Mouse (Mus musculus) frontal cortex, postnatal 10 days (tissue): ENCODE data around the gene Iqck.
A peak's percentile ranks its signal among the peaks of the same experiment; 100 is the strongest.

Experiments used
- DNase-seq, 2 experiments: peaks; one replicate each; pipeline ENCODE4 v3.0.0; 2022; ENCODE audit warnings: low spot score in 2 of 2, mixed read lengths in 1 of 2

The Iqck gene

DNA sequence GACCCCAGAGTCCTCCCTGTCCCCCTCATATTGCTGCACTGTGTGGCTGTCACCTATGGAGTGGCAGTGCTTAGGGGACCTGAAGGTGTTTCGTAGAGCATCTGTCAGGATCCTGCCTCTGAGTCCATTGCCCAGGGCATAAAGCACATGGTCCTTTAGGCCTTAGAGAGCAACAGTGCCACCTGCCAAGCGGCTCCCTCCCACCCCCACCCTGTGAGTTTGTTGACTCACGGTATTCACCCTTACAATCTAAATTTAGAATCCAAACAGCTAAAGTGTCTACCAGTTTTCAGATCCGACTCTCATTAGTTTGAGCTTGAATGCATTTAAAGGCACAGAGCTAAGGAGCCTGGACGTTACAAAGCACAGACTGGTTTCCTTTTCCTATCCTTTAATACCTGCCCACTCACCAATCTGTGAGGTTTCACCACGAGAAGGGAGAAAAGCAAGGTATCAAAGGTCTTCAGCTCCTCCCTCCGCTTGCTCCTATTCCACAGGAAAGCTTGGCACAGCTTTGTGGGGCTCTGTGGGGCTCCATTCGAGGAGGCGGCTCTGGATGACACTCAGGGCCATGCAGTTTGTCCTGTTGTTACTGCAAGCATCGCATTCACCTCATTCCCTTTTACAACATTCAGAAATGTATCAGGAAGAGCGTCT is 98.2 kb downstream of the Iqck start:
- DNase-seq, result no peak

DNA sequence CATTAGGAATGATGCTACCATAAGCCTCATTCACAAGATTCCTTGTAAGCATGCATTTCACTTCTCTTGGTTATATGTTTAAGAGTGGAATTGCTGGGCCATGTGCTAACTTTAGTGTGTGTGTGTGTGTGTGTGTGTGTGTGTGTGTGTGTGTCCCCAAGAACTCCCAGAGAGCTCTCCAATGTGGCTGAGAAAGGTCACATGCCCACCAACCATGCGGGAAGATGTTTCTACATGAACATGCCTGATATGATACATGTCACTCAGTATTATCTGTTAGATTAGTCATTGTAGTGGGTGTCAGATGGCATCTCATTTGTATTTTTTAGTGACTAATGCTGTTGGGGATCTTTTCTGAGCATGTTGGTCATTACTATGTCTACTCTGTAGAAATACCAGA is 99.4 kb downstream of the Iqck start:
- DNase-seq, result no peak

DNA sequence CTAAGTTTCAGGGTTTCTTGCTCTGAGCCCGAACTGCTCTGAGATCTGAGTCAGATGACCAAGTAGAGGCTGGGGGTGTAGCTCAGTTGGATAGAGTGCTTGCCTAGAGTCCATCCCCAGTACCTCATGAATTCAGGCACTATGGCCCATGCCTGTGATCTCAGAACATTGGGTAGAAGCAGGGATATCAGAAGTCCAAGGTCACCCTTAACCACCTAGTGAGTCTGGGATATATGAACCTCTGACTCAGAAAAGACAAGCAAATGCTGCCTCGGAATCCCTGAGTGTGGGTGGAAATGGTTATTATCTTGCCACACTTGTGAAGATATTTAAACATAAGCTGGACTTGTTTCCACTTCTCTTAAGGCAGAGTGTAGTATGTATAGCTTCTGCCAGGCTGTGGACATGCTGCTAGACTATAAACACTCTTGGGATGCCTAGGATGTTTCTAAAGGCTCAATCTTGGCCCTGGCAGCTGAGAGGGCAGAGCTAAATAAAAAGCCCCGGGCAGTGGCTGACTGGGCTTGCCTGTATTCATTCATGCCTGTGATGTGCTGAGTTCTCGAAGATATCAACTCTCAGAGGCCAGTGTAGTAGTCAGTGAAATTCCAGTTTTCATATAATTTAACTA is 101.2 kb downstream of the Iqck start:
- DNase-seq, result no peak

DNA sequence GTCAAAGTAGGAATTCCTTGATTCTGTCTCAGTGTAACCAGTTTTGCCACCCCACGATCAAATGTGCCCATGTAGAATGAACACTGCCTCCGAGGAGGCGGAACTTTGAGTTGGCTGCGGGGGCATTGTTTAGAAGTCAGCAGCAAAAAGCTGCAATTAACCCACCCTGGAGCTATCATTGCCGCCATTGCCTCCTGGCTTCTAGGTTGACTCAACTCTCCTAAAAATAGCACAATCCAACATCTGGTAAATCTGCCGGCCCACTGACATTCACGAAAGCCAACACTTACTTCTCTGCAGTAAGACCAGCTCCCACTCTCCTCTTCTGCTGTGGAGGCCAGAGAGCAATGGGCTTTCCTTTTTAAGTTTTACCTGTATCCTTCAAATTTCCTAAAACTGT is 103.7 kb downstream of the Iqck start:
- DNase-seq, result no peak

DNA sequence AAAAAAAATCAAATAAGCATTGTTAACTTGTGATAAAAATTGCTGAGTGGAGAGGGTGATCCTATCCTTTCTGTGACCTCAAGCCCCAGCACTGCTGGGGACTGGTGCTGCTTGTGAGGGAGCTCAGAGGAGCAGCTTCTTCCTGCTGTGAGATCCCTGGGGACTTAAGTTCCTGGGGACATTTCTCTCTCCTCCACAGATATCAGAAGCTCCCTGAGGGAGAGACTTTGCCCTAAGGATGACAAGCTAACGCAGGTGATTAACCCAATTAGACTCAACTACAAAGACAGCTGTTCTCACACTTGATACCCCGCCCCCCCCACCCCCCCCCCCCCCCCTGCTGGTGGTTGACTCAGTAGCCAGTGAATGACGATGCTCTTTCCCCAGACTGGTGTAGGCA is 109.2 kb downstream of the Iqck start:
- DNase-seq, result no peak

DNA sequence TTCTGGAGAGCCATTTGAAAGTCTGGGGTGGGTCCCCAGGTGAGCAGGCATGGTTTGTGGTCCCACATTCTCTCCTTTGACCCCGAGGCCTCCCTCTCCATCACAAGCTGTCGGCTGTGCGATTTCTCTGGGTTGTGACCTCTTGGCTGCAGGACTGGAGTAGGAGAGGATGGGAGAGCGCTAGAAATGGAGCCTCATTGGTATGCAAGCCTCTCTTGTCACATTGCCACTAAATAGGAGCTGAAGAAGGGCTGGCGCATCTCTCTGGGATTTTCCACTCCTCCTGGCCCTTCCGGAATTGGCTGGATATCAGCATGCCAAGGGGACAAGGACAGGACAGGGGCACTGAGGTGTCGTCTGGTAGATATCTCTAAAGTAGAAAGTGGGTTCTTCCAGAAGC is 109.6 kb downstream of the Iqck start:
- no peak for DNase-seq

DNA sequence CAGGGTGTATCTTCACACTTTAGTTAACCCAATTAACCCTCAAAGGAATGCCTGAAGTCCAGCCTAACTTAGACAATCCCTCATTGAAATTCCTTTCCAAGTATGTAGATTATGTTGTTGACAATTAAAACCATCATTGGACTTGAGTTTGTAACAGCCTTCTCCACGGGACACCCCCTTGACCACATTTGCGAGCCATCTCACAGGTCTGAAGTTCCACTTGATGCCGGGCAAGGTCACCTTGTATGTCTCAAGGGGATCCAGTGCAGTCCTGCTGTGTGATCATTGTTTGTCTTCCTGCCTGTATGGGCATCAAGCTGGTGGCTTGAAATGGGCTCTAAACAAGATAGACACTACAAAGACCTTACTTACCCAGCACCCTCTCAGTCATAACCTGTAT is 113.3 kb downstream of the Iqck start:
- DNase-seq, result no peak

DNA sequence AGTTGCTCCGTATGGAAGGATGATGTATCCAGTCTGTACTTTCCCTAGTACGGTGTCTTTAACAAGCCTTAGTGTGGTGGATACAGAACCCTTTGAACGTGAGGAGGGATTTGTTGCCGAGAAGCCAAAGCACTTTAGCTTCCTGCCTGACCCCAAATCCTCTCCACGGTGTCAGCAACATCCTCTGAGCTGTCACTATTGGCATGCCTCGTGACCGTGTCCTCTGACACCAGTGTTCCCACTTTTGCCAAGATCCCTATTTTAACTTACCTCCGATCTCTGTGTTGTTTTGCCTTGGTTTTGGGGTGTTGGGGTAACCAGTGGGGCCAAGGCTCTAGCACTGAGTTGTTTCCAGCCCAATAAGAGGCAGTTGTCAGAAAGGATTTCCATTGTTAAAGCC is 115.9 kb downstream of the Iqck start:
- no peak for DNase-seq

DNA sequence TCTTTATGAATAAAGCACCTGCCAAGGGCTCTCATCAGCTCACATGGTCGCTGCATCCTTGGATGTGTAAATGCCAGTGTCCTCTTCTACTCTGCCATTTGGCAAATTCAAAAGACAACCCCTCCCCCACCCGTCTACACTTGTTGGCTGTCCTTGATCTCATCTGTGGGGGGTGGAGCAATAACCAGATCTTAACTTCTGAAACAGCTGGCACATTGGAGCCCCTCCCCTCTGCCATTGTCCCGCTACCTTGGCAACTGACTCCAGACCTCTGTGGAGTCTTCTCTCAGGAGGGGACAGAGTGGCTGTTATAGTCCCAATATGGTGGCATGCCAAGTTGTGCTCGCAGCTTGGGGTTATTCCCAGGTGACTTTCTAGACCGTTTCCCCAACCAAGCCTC is 116.8 kb downstream of the Iqck start:
- DNase-seq, result no peak

DNA sequence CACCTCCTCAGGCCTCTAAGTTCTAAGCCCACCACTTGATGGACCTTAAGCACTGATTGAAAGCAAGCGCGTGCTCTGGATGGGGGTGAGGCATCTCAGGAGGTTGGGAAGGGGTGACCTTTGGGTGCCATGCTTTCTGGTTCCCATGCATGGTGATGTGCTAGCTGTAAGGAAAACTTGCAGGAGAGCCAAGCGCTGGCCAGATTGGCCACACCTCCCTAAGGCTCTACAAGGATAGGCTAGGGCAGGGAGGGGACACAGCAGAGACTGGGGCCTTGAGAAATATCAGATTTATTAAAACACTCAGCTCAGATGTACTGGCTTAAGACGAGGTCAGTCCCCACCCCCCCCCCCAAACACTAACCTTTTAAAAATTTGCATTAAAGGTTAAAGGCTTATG is 117.8 kb downstream of the Iqck start:
- no peak for DNase-seq

DNA sequence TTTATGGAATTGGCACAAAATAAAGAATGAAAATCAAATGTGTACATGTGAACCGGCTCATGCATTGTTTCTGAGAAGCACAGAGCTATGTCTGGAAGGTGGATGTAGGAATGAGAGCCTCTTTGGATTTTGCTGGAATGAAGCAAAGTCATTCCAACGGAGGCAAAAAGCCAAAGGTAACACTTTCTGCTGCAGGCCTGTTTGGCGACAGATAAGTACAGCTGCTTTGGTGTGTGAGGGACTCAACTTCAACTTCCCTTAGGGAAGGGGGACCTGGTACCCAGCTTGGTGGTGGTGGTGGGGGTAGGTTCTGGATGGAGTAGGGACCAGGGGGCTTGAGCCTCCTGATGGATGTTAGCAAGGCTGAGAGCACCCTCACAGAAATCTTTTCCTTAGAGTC is 120.3 kb downstream of the Iqck start:
- no peak for DNase-seq

DNA sequence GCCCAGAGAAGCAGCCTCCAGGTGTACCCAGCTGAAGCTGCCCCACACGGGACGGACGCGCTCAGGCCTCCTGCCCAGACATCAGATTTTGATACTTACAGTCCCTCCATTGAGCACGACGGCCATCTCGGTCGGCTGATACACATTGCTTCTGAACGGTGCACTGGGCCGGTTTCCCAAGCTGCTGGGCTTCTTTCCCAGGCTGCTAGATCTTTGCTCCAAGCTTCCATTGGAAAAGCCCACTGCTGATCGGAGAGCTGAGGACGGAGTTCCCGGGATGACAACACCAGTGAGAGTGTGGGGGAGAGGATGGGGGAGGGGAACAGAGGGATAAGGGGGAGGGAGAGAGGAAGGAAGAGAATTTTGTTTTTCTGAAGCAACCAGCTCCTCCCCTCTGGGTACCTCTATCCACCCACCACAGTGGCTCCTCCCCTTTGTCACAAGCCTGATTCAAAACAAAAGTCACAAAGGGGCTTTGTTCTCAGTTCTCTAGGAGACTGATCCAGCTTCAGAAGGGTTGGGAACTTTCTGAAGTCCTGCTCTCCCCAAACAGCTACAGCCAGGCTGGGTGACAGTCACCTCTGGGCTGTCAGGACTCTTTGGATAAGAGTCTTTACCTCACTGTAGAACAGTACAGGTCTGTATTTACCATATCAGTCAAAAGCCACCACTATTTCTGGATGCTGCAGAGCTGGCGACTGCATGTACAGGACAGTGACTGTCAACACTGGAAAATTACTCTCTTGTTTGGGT is 121.0 kb downstream of the Iqck start:
- peak in 1 of 2 experiments; percentile 56 for DNase-seq

DNA sequence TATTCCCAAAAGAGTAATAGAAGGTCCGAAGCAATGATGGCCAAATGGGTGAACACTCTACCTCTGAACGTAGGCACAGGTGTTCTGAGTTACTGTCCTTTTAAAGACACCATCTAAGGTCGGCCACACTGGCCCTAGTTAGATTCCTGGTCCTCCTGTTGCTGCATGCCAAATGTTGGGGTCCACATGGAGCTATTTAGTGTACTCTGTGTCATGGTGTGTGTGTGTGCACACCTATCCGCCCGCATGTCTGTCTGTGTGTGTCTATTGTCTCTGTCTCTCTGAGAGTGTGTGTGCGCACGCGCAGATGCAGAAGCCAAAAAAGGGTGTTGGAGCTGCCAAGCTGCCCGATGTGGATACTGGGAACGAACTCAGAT is 121.6 kb downstream of the Iqck start:
- DNase-seq, result no peak

DNA sequence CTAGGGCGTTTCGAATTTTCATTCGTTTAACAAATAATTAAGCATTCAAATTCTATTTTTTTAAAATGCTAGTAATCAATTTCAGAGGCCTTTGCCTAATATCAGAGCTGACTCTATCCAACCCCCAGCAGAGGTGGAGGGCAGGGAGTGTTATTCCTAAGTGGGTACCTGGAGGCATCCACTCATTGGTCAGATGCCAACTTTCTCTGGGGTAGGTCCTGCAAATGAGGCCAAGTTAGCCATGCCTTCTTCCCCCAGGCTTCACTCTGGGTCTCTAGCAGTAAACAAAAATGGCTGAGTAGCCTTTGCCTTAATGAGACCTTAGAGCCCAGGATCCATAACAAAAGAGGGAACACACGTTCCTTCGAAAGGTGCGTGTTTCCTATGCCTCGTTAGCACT is 123.6 kb downstream of the Iqck start:
- DNase-seq, result no peak

DNA sequence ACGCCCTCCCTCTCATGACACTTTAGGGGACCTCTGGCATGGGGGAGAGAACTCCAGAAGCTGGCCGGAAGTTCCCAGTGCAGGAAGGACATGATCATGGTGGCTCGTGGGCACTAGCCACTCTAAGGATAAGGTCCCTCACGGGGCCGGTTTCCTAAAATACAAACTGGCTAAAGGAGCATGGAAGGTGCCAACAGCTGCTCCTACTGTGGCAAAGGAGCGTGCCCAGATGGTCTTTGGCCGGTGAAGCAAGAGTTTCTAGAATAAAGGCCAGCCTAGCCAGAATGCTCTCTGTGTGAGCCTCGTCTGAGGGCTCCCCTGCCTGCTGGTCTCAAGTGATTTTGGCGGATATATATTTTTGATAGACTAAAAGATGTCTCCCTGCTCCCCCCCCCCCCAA is 124.2 kb downstream of the Iqck start:
- DNase-seq, result no peak

DNA sequence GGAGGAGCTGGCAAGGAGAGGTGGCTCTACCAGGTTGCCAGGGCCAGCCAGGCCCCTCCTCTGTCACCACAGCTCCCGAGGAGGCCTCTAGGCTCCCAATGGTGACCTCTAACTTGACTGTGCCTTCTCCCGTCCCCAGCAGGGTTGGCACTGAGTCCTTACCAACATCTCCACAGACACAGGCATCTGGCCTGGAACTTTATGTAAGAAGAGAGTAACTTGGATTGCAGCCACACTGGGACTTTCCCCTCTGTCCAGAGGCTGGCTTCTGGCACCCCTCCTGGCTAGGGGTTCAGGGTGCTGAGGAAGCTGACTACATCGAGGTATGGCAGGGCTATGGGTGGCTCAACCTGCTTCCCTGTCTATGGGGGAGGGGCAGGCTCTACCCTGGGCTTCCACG is 125.8 kb downstream of the Iqck start:
- no peak for DNase-seq

DNA sequence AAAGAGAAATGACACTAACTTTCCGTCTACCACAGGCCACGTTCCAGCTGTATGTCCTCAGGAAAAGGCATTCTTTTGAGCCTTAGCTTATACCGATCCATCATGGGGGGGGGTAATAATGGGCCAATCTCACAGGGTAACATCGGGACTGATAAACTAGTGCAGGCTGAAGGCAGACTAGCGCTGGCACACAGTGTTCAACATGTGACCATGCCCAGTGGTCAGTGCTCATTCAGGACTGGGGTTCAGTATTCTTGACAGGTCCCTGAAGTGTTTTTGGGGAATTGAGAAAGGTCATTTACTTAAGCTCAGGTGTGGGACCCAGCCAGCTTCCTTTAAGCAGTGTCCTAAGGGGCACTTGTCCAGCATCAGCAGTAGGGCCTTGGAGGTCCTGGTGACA is 126.3 kb downstream of the Iqck start:
- no peak for DNase-seq

DNA sequence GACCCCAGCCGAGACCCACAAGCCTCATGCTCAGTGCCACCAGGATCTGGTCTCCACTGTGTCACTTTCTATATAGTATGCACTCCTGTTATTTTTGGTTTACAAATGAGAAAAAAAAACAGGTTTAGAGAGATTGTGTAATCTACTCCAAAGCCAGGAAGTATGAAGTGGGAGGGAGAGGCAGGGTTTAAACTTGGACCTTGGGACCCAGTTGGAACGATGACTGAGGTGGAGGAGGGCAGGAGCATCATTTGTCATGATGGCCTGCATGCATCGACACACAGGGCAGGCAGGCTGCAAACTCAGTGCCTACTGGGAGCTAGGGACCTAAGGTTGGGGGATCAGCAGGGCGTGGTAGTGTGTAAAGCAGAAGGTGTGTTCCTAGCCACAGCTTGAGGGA is 127.0 kb downstream of the Iqck start:
- no peak for DNase-seq

DNA sequence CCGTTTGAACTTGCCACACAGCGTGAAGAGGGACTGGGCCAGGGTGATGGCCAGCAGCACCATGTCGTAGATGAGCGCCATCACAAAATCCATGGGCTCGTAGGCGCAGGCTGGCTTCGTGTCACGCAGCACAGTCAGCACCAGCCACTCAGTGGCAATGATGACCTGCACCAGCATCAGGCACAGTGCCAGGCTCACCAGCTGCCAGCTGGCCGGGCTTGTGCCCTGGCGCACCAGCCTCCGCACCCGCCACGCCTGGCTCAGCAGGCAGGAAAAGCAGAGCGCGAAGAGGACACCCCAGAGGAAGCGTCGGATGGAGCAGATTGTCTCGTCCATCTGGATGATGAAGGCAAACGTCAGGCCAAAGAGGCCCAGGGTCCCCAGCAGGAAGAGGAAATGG is 128.4 kb downstream of the Iqck start:
- peak in 1 of 2 experiments; percentile 60 for DNase-seq

DNA sequence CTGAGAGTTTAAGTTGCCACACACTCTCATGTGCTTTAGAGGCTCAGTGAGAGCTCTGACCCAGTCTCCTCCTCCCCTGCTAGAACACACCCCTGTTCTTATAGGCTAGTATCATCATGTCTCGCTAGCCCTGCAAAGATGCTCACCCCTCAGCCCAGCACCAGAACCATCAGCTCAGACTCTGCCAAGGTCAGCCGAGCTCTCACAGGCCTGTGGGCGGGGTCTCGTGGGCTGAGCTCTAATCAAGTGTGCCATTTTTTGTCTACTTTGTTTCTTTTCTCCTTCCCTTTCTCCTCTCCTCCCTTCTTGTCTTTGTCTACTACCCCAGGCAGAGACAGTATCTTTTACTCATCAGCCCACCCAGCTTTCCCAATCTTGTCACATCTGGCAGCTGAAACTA is 130.2 kb downstream of the Iqck start:
- no peak for DNase-seq

DNA sequence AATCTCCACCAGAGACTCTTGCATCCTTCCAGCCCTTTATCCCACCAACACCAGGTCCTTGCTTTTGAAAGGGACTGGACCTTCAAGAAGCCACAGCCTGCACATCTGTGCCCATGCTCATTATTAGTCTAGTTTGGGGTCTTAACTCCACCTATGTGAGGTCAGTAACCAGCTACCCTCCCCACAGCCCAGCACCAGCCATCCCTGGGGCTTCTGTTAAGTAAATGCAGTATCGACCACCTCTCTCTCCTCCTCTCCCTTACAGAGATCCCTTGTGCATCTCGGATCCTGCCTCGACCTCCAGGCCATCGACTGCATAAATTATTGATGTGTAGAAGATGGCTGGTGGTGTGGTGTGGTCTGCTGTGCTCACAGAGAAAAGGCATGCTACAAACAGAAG is 130.8 kb downstream of the Iqck start:
- no peak for DNase-seq

DNA sequence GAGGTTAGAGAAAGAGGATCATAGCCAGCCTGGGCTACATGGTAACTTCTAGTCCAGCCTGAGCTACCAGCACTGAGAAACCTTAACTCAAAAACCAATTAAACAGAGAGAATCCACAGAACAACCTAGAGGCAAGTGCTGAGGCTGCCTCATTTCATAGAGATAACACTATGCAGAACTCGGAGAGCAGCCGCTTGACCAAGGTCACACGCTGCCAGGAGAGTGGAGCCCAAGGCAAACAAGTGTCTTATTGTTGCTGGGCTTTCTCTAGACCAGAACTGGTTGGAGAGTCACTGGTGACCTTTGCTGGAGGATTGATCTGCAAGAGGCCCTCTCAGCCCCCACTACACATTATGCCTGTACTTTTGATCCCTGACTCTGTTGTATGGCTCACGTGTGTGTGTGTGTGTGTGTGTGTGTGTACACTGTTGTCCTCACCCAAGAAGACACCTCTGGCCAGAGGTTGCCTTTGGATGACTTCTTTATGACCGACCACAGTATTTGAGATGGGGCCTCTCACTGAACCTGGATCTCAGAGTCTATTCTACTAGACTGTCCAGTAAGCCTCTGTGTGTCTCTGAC is 133.8 kb downstream of the Iqck start:
- DNase-seq, result no peak

DNA sequence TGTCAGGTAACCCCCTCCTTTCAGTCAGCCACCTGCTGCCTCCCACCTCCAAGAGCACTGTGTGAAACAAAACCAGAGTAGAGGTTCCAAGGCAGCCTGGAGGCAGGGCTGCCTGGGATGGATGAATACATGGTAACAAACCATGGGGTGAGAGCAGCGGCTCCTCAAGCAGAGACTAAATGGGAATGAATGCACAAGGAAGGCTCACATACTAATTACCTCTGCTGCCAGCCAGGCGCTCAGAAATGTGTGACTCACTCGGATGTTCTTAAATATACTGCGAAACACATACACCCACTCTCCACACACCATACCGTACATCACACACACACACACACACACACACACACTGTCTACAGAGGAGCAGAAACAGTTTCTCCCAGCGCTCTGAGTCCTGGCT is 134.7 kb downstream of the Iqck start:
- peak; percentile 63 to 81 for DNase-seq
